Mouse (Mus musculus) spleen, postnatal 36 days (tissue): ENCODE results near the gene Cryab.

Experiments used
- DNase-seq, 2 experiments: peaks; one replicate each; pipeline ENCODE4 v3.0.0; 2022; ENCODE audit warnings: low spot score in 2 of 2, mixed read lengths in 1 of 2

Gene Cryab

GRCm38 (mm10) chr9:50751323-50751722, at the start of gene Cryab:
Gene Cryab, plus strand, starts transcription at chr9:50751325.
- no peak for DNase-seq

- DNase-seq: no peak
Observed at GRCm38 (mm10) chr9:50704907-50705306, 46.2 kb upstream of the Cryab start.

DNA sequence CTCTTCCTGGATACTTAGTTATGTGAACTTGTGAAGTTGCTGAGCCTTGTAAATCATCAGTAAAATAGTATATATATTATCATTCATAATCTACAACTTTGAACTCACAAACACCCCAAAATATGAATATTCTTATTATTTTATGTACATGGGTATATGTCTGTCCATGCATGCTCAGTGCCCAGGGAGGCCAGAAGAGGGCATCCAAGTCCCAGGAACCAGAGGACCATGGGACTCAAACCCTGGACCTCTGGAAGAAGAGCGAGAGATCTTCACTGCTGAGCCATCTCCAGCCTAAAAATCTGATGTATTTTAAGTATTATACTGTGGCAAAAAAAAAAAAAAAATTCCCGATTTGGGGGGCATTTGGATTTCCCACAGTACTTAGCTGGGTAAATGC, 42.0 kb upstream of the Cryab start:
- DNase-seq: no peak

GRCm38 (mm10) chr9:50711337-50711736, 39.8 kb upstream of the Cryab start:
- no peak for DNase-seq

GRCm38 (mm10) chr9:50714188-50714587, 36.9 kb upstream of the Cryab start:
- no peak for DNase-seq

- DNase-seq: no peak
Observed at GRCm38 (mm10) chr9:50718878-50719277, 32.2 kb upstream of the Cryab start.

GRCm38 (mm10) chr9:50721061-50721460, 30.1 kb upstream of the Cryab start:
- no peak for DNase-seq

DNA sequence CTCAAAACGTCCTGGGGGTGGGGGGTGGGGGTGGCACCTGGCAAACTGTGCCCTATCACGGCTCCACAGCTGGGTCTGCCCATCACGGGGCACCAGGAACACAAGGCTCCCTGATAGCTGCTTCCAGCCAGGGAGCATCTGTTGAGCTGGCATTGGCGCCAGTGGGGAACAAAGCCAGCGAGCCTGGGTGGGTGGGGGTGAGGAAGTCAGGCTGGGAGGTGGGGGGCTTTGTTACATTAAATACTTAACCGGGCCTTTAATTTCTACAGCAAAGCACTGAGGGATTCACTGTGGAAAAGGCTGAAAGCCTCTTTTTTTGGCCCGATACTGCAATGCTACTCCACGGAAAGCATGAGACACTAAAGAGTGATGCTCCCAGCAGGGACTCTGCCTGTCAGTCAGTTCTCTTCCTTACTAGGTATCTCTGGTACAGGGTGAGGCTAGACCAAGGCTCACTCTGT, 28.6 kb upstream of the Cryab start:
- DNase-seq: no peak

DNA sequence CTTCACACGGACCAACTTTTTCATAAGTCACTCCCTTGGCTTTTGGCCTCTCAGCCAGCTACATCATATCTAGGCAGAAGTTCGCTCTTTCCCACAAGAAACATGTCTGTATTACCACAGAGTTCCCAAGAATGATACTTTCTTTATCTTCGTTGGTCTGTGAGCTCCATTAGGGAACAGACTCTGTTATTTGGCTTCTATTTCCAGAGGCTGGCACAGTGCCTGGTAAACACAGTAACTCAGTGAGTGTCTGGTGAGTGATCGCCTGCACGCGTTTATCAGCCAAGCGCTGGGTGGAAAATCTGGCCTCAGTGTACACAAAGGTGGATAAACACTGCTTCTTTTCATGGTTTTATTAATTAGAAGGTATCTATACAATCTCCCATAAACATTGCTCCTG, 27.7 kb upstream of the Cryab start:
- DNase-seq: no peak

GRCm38 (mm10) chr9:50724147-50724546, 27.0 kb upstream of the Cryab start:
- DNase-seq: no peak

DNA sequence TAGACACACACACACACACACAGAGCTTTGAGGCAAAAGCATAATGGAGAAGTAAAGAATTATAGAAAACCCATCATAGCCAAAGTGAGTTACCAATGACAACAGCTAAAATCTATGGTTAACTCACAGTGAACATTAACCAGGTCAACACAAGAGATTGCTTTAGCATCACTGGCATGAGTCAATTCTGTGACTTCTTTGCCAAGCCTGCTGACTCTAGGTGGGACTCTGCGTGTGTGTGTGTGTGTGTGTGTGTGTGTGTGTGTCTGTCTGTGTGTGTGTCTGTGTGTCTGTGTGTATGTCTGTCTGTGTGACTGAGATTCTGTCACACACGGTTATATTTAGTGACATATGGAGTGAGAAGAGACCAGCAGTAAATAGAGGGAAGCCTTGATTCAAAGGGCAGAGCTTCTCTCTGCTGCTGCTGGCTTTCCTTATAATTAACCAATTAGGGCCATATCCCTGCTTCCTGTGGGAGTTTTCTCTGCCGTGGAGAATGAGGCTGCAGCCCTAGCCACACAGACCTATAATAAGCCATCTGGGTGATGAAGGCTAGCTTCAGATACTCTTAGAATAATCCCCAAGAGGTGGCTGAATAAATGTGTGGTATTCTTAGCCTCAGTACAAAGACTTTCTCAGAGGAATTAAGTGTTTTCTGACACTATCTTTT, 26.3 kb upstream of the Cryab start:
- DNase-seq: no peak

DNA sequence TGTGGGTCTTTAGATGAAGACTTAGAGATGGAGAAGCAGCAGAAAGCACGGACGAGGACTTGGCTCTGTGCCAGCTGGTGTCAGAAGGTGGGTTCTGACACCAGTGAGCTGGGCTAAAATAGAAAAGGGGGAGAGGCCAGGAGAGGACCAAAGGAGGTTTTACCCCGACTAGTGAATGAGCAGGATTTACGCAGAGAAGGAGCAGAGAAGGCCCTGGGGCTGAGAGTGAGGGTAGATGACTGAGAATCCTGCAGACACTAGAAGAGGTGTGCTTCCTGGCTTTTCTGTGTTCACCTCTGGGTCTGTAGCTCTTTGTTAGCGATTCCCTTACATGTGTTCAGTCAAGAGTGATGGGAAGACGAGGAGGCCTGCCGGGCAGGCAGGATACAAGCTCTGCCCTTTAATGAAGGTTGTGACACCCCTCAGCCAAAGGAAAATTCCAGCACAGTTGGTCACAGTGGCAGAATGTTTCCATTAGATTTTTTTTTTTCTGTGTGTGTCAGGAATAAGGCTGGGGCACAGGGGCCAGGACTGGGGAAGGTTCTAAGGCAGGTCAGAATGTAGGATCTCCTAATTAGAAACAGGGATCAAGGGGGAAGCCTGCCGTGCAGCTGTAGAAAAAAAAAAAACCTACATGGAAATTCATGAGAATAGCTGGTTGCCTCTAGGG, 25.1 kb upstream of the Cryab start:
- DNase-seq: no peak

DNA sequence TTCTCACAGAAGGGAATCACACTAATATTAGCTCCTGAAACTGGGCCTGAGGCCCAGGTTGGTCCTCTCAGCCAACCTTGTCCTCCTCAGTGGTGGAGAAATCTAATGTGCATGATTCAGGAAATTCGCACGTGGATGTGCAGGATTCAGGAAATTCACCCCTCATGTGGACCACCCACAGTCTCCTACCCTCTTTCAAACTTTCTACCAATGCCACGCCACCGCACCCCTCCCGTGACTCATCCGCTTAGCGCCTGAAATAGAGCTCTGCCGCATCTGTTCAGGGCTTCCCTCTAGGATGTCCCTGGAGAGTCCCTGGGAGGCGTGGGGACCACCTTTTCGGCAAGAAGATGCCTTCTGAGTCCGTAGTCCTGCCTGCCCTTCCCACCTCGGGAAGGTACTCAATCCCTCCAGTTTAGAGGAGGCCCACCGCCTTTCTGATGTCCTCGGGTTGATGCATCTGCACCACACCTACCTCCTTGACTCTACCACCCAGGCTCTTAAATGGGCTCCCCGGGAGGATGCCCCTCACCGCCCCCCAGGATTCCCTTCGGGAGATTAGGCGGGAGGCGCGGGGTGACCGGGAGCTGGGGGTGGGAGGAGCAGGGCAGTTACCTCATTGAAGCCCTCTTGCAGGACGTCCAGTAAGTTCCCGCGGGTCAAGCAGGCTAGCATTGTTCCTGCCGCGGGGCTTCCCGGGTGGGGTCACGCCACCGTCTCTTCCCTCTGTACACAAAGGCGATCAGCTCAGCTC, 23.8 kb upstream of the Cryab start:
- no peak for DNase-seq

DNA sequence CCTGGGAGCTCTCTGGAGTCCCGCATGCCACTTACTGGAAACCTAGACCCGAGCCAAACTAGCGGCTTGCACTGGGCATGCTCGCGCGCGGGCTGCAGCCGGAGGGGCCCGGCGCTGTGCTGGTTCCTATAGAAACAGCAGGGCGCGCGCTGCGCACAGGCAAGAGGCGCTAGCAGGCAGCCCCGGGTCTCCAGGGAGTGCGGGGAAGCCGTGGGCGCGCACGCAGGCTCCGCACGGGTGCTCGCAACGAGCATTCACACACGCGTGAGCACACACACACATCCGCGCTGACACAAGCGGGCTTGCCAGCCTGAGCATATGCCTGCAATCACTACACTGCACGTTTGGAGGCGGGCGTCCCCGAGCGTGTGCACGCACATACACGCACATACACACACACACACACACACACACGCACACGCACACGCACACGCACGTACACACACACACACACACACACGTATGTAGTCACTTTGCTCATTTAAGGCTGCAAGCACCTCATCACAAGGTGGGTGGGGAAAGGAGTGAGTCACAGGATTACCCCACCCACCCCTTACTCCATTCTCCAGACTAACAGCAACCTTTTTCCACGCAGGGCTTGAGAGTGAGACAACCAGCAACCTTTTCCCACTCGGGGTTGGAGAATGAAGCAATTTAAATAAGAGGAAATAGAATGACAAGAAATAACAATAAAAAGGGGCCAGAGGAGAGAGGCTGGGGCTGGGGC, 23.0 kb upstream of the Cryab start:
- peak; percentile 14 to 25 for DNase-seq

DNA sequence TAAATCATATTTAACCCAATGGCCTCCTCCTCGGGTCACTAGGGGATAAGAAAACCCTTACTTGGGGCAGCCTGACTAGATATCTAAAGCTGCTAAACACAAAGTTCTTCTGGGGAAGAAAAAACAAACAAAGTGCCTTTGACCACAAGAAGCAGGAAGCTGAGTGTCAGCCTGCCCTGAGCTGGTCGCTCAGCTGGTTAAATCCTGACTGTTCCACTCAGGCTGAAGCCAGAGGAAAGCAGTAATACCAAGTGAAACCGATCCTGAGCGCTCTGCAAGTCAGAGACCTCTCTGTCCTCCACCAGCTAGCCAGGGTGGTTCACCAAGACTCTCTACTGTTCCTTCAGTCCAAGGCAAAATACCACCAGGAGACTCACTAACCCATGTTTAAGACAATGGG, 21.5 kb upstream of the Cryab start:
- DNase-seq: no peak

- DNase-seq: no peak
Observed at GRCm38 (mm10) chr9:50732560-50732959, 18.6 kb upstream of the Cryab start.

DNA sequence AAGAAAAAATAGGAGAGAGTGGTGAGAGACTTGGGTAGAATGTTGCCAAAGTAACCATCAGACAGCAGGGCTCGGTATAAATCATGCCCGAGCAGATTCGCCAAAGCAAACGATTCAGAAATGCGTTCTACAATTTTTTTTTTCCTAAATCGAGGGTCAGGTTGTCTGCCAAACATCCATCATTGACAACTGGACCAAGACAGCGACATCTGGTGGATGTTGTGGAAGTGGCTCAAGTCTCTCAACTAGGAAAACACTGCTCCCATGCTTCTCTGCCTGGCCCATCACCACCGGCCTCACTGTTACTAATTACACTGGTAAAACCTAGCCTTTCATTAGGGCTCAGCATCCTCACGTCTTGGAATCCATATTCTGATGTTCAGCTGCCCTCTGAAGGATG, 16.1 kb upstream of the Cryab start:
- peak in 1 of 2 experiments; percentile 8 for DNase-seq

- peak; percentile 79 for DNase-seq
Observed at GRCm38 (mm10) chr9:50738914-50739870, 11.9 kb upstream of the Cryab start, which contains the start of gene Dixdc1. Gene Dixdc1, minus strand, starts transcription at chr9:50739517.

- DNase-seq: no peak
Observed at GRCm38 (mm10) chr9:50740867-50741784, 10.0 kb upstream of the Cryab start.

- no peak for DNase-seq
Observed at GRCm38 (mm10) chr9:50742261-50742660, 8.9 kb upstream of the Cryab start.
